ENCODE assay signal across 17 mouse cellular contexts in genomic region chr7:144539146-144539545, GRCm38 (mm10). TPM values are rescaled to one million over a fixed set of nuclear protein-coding genes. Genes with fewer than 3 reads are reported as not detected.
DNase-seq lines count a peak whose midpoint lies in the region; ATAC-seq and TF ChIP-seq lines count a peak whose summit lies in the region.
"Had no signal": no experiment of that assay in that cellular context is flagged by ENCODE, and none has a peak within 500 bp of the region (broad histone marks: within the 10 kb centered on the region; RNA-seq: fewer than 3 reads in every experiment).

No protein-coding gene starts in this region.

- H3K9me3 ChIP-seq in heart, embryonic 15.5 days (replicated peaks): no peaks in the 10 kb centered on the region
- no peaks in the 10 kb centered on the region for H3K9me3 ChIP-seq in forebrain, postnatal 0 days (ENCODE audit: low read length)
- H3K9me3 ChIP-seq: embryonic facial prominence, embryonic 13.5 days; forebrain, embryonic 15.5 days; megakaryocyte, embryonic 14.5 days had no signal

- 51% methylated on average over 2 of the region's 2 CpGs for WGBS in heart, embryonic 15.5 days
- WGBS in forebrain, postnatal 0 days: 67% methylated on average over 2 of the region's 2 CpGs

- peaks cover 45% of the 10 kb centered on the region for H3K4me1 ChIP-seq in heart, embryonic 15.5 days (replicated peaks)
- H3K4me1 ChIP-seq in forebrain, postnatal 0 days (ENCODE audit: insufficient read depth): 0 out of 2 replicates have a peak, but pooled peaks cover 4% of the 10 kb centered on the region

- H3K9ac ChIP-seq in heart, embryonic 15.5 days: no peak overlapping the region
- no peak overlapping the region for H3K9ac ChIP-seq in forebrain, postnatal 0 days
- H3K9ac ChIP-seq: embryonic facial prominence, embryonic 13.5 days; forebrain, embryonic 15.5 days had no signal

- ATAC-seq in heart, embryonic 15.5 days (replicated peaks; ENCODE audit: insufficient number of reproducible peaks, insufficient read depth, low FRiP score, low read depth): no peak
- no peak for ATAC-seq in forebrain, postnatal 0 days
- ATAC-seq: forebrain, embryonic 15.5 days; Patski had no signal

- peak overlapping the region; percentile 46; the same call in 1 of the 2 replicates for H3K27ac ChIP-seq in heart, embryonic 15.5 days
- no peak overlapping the region for H3K27ac ChIP-seq in forebrain, postnatal 0 days (ENCODE audit: low read depth, low read length)
- H3K27ac ChIP-seq: forebrain, embryonic 15.5 days had no signal

- no peak for DNase-seq in heart, adult 8-10 months (ENCODE audit: low spot score)
- DNase-seq in c-Kit-positive CD71-positive TER-119-positive erythroid progenitor cells, embryonic 14.5 days (ENCODE audit: low spot score): peak; percentile 60
- peak; percentile 72 for DNase-seq in liver
- peak; percentile 22 to 46 for DNase-seq in thymus, adult 18-20 months
- no peak for DNase-seq in urinary bladder, postnatal 25 days (ENCODE audit: low spot score)
- DNase-seq in forebrain, postnatal 0 days: no peak
- DNase-seq in urinary bladder, postnatal 4 days (ENCODE audit: low spot score in 2 of 2): no peak
- DNase-seq: cerebellum, postnatal 10 days; gastrocnemius, postnatal 14 days; kidney, postnatal 25 days; lung, adult 18-20 months; right cerebral cortex, postnatal 14 days had no signal

- no peaks in the 10 kb centered on the region for H3K36me3 ChIP-seq in heart, embryonic 15.5 days
- H3K36me3 ChIP-seq in forebrain, postnatal 0 days (ENCODE audit: insufficient read depth): 0 out of 2 replicates have a peak, but pooled peaks cover 2% of the 10 kb centered on the region
- H3K36me3 ChIP-seq: forebrain, embryonic 15.5 days had no signal

- no peak overlapping the region for H3K4me2 ChIP-seq in heart, embryonic 15.5 days
- no peak overlapping the region for H3K4me2 ChIP-seq in forebrain, postnatal 0 days (ENCODE audit: low read depth)
- H3K4me2 ChIP-seq: embryonic facial prominence, embryonic 13.5 days; forebrain, embryonic 15.5 days had no signal

- H3K4me3 ChIP-seq in heart, embryonic 15.5 days: no peak overlapping the region
- H3K4me3 ChIP-seq in forebrain, postnatal 0 days (ENCODE audit: low read depth, low read length): no peak overlapping the region
- H3K4me3 ChIP-seq: embryonic facial prominence, embryonic 13.5 days; forebrain, embryonic 15.5 days had no signal

- no peaks in the 10 kb centered on the region for H3K27me3 ChIP-seq in heart, embryonic 15.5 days
- no peaks in the 10 kb centered on the region for H3K27me3 ChIP-seq in forebrain, postnatal 0 days (ENCODE audit: insufficient read depth, low read length)
- H3K27me3 ChIP-seq: embryonic facial prominence, embryonic 13.5 days; forebrain, embryonic 15.5 days; megakaryocyte, embryonic 14.5 days; Patski had no signal

- TF ChIP-seq CTCF in forebrain, postnatal 0 days (IDR thresholded peaks at IDR 0.05; ENCODE audit: low read depth): no peak

RNA-seq across cellular contexts. Expression of gene Ppfia1, which starts 14.4 kb away (rescaled TPM):
- 21.8 and 26.3 TPM in 2 replicates for polyA plus RNA-seq in heart, embryonic 15.5 days (2015; fragmentation: Nextera tagmentation; extraction: Ambion mirVana)
- 10 to 100 TPM; 35.9 to 50.6 (median 43.5) TPM for total RNA-seq in heart, adult 8-10 months (2022)
- 32.2 and 53.8 TPM in 2 replicates for total RNA-seq in forebrain, postnatal 0 days (2014; rRNA removed)
- 12.0 and 15.2 TPM in 2 replicates for polyA plus RNA-seq in forebrain, postnatal 0 days (2015; fragmentation: Nextera tagmentation; extraction: Ambion mirVana)

RNA-seq across cellular contexts. Expression of gene Fadd, which starts 43.1 kb away (rescaled TPM):
- polyA plus RNA-seq in heart, embryonic 15.5 days (2015; fragmentation: Nextera tagmentation; extraction: Ambion mirVana): 11.0 and 13.4 TPM in 2 replicates
- 10 to 100 TPM in 1 of 4 experiments, 1 to 10 TPM in 3; 8.4 to 10.0 (median 9.4) TPM for total RNA-seq in heart, adult 8-10 months (2022)
- 2.6 and 2.7 TPM in 2 replicates for total RNA-seq in forebrain, postnatal 0 days (2014; rRNA removed)
- polyA plus RNA-seq in forebrain, postnatal 0 days (2015; fragmentation: Nextera tagmentation; extraction: Ambion mirVana): 2.5 and 3.0 TPM in 2 replicates

Comparison
In these comparisons a context has a peak if more than half of its experiments do, and no peak if none do; other contexts are left out.
1. DNase-seq: peak in c-Kit-positive CD71-positive TER-119-positive erythroid progenitor cells, embryonic 14.5 days (single experiment), liver (single experiment) and thymus, adult 18-20 months (2 of 2); none in heart, adult 8-10 months (single experiment), urinary bladder, postnatal 25 days (single experiment), forebrain, postnatal 0 days (single experiment) and urinary bladder, postnatal 4 days (0 of 2).